Mouse (Mus musculus) E14TG2a.4 (cell line): ENCODE measurements at regions not wholly inside any gene's neighbourhood (a gene's known extent, or its start where the extent isn't known, plus 50 kb on each side); places are given as distances from the start of the nearest gene placed in this dataset.
A peak's percentile ranks its signal among the peaks of the same experiment; 100 is the strongest.

ENCODE experiments used
- H3K27me3 ChIP-seq: 2 replicates; pipeline ENCODE4 v1.6.1; 2014; ENCODE audit warnings: low read length, control low read depth; ENCODE audit not compliant: insufficient read depth
- H3K36me3 ChIP-seq: 2 replicates; pipeline ENCODE4 v1.6.1; 2014; ENCODE audit warnings: low read length, control low read depth; ENCODE audit not compliant: insufficient read depth
- H3K4me1 ChIP-seq: replicated peaks from 2 replicates; pipeline ENCODE4 v1.6.1; 2014; ENCODE audit warnings: low read depth, low read length, control low read depth
- H3K4me3 ChIP-seq: replicated peaks from 2 replicates; pipeline ENCODE4 v1.5.1; 2014; ENCODE audit warnings: mild to moderate bottlenecking, low read length
- H3K9me3 ChIP-seq: 2 replicates; pipeline ENCODE4 v1.6.1; 2014; ENCODE audit warnings: low read length, control low read depth
- CTCF ChIP-seq: conservative IDR thresholded peaks from 2 replicates; pipeline ENCODE4 v1.5.1; 2014; ENCODE audit warnings: low read length
- NANOG ChIP-seq: IDR thresholded peaks from 2 replicates; pipeline ENCODE4 v1.6.1; 2014; ENCODE audit warnings: borderline replicate concordance, low read length, mixed read lengths
- POU5F1 ChIP-seq: IDR thresholded peaks from 2 replicates; pipeline ENCODE4 v1.6.1; 2014; ENCODE audit warnings: low read length, borderline replicate concordance

GRCm38 (mm10) chr10:39230634-39231410 is 67.2 kb upstream of the Ccn6 start:
- peaks cover 15% of the 10 kb centered on the region for H3K27me3 ChIP-seq
- peaks cover 37% of the 10 kb centered on the region for H3K9me3 ChIP-seq
- no peaks in the 10 kb centered on the region for H3K36me3 ChIP-seq
- peaks cover 51% of the 10 kb centered on the region for H3K4me1 ChIP-seq
- no peak overlapping the region for H3K4me3 ChIP-seq
- no peak for TF ChIP-seq POU5F1
- no peak for TF ChIP-seq NANOG
- TF ChIP-seq CTCF, result no peak

GRCm38 (mm10) chr10:39229233-39229632 is 65.6 kb upstream of the Ccn6 start:
- no peak overlapping the region for H3K4me3 ChIP-seq
- TF ChIP-seq POU5F1, result no peak
- no peak for TF ChIP-seq CTCF
- TF ChIP-seq NANOG, result no peak
- no peaks in the 10 kb centered on the region for H3K36me3 ChIP-seq
- peaks cover 65% of the 10 kb centered on the region for H3K4me1 ChIP-seq
- peaks cover 15% of the 10 kb centered on the region for H3K27me3 ChIP-seq
- H3K9me3 ChIP-seq, result peaks cover 31% of the 10 kb centered on the region

GRCm38 (mm10) chr10:39228027-39228426 is 64.4 kb upstream of the Ccn6 start:
- Histone ChIP-seq H3K9me3 (peaks cover 26% of the 10 kb centered on the region), H3K27me3 (peaks cover 11% of the 10 kb centered on the region), H3K4me3 (no peak overlapping the region), H3K36me3 (no peaks in the 10 kb centered on the region), H3K4me1 (peaks cover 73% of the 10 kb centered on the region)
- TF ChIP-seq NANOG (no peak), POU5F1 (no peak), CTCF (no peak)

- peaks cover 11% of the 10 kb centered on the region for H3K27me3 ChIP-seq
- H3K9me3 ChIP-seq, result peaks cover 30% of the 10 kb centered on the region
- TF ChIP-seq NANOG, result no peak
- no peak for TF ChIP-seq CTCF
- no peak for TF ChIP-seq POU5F1
- H3K4me3 ChIP-seq, result no peak overlapping the region
- H3K36me3 ChIP-seq, result peaks cover under 1% of the 10 kb centered on the region; the same call in 1 of the 2 replicates
- peaks cover 68% of the 10 kb centered on the region for H3K4me1 ChIP-seq
These were observed 63.9 kb upstream of the Ccn6 start for GRCm38 (mm10) chr10:39227499-39227942.

- no peak overlapping the region for H3K4me3 ChIP-seq
- H3K9me3 ChIP-seq, result peaks cover 40% of the 10 kb centered on the region
- TF ChIP-seq CTCF, result no peak
- H3K27me3 ChIP-seq, result peaks cover 11% of the 10 kb centered on the region
- peaks cover 4% of the 10 kb centered on the region; the same call in 1 of the 2 replicates for H3K36me3 ChIP-seq
- H3K4me1 ChIP-seq, result peaks cover 63% of the 10 kb centered on the region
These were observed 62.9 kb upstream of the Ccn6 start for GRCm38 (mm10) chr10:39226518-39226917.

- Histone ChIP-seq H3K4me3 (no peak overlapping the region), H3K27me3 (peaks cover 11% of the 10 kb centered on the region), H3K36me3 (peaks cover 9% of the 10 kb centered on the region; the same call in 1 of the 2 replicates), H3K9me3 (peaks cover 43% of the 10 kb centered on the region), H3K4me1 (peaks cover 49% of the 10 kb centered on the region)
- TF ChIP-seq NANOG (peak; percentile 69; the same call in 1 of the 2 replicates), POU5F1 (no peak)
These were observed 61.0 kb upstream of the Ccn6 start for GRCm38 (mm10) chr10:39224449-39225094.

GRCm38 (mm10) chr10:39221028-39221427 is 57.4 kb upstream of the Ccn6 start:
- Histone ChIP-seq H3K27me3 (no peaks in the 10 kb centered on the region), H3K4me1 (peaks cover 24% of the 10 kb centered on the region), H3K4me3 (no peak overlapping the region), H3K36me3 (peaks cover 9% of the 10 kb centered on the region; the same call in 1 of the 2 replicates), H3K9me3 (peaks cover 53% of the 10 kb centered on the region)
- TF ChIP-seq NANOG (no peak), CTCF (no peak), POU5F1 (no peak)

- peaks cover 11% of the 10 kb centered on the region for H3K4me1 ChIP-seq
- H3K27me3 ChIP-seq, result peaks cover 8% of the 10 kb centered on the region
- H3K9me3 ChIP-seq, result peaks cover 53% of the 10 kb centered on the region
- H3K36me3 ChIP-seq, result peaks cover 9% of the 10 kb centered on the region; the same call in 1 of the 2 replicates
- no peak for TF ChIP-seq POU5F1
- TF ChIP-seq NANOG, result no peak
- TF ChIP-seq CTCF, result no peak
- H3K4me3 ChIP-seq, result no peak overlapping the region
These were observed 55.8 kb upstream of the Ccn6 start for GRCm38 (mm10) chr10:39219366-39219765.

- H3K9me3 ChIP-seq, result peaks cover 47% of the 10 kb centered on the region
- no peak overlapping the region for H3K4me3 ChIP-seq
- H3K27me3 ChIP-seq, result peaks cover 11% of the 10 kb centered on the region
- H3K4me1 ChIP-seq, result peaks cover under 1% of the 10 kb centered on the region; the same call in 1 of the 2 replicates
- TF ChIP-seq NANOG (no peak), CTCF (no peak), POU5F1 (no peak)
- H3K36me3 ChIP-seq, result peaks cover 9% of the 10 kb centered on the region; the same call in 1 of the 2 replicates
These were observed 54.6 kb upstream of the Ccn6 start for GRCm38 (mm10) chr10:39218151-39218550.
